Mouse (Mus musculus) brain, embryonic 14.5 days (tissue): ENCODE results near the gene Styx.

Experiments
- CTCF ChIP-seq: fragments of 200-500 bp; IDR thresholded peaks from 2 replicates; pipeline ENCODE4 v1.5.1; 2012; ENCODE audit warnings: inconsistent platforms, mild to moderate bottlenecking, moderate library complexity, borderline replicate concordance; ENCODE audit not compliant: insufficient read depth, insufficient read length; ENCODE audit errors: extremely low read depth
- POLR2A ChIP-seq: fragments of 200-500 bp; IDR thresholded peaks from 2 replicates; pipeline ENCODE4 v1.6.1; 2012; ENCODE audit warnings: mild to moderate bottlenecking, inconsistent platforms, borderline replicate concordance; ENCODE audit not compliant: poor library complexity, insufficient read depth, insufficient read length, severe bottlenecking; ENCODE audit errors: extremely low read depth

DNA sequence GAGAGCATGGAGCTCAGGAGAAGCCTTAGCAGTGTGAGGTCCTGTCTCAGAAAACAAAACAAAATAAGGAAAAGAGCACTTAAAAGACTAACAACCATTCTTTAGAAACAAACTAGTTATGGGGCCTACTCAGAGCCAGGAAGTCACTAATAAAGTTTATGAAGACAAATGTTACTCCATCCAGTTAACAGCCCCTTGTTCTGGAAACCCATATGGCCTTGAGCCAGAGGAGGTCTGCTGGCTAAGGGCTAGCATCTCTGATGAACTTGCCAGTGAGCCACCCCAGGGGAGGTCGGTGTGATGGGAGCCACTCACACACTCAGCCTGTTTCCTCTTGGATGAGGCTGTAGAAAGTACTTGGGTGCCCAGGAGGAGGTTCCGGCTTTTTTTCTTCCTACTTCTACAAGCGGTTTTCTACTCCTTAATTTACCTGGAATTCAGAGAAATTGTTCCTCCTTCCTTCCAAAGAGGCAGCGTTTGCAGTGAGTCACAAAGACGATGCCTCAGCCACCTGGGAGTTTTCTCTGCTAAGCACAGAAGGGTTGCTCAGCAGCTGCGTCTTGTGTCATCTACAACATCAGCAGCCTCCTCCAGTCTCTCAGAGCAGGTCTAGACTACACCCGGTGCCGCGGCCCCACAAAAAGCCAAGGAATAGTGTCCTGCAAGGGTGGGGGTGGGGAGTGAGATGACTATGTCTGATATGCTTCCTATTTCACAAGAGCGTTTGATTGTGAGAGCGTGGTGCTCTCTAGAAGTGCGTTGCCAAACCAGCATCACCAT lies 92.1 kb downstream of the Styx start:
- TF ChIP-seq CTCF (no peak), POLR2A (no peak)
